Mouse (Mus musculus): ENCODE data around the gene Evi2. TPM values are rescaled to one million over a fixed set of nuclear protein-coding genes. Genes with fewer than 3 reads are reported as not detected.

The Evi2 gene
- total RNA-seq, 2 experiments from 2014 or later = not detected

- TF ChIP-seq CTCF (IDR thresholded peaks at IDR 0.05) = no peak
- Histone ChIP-seq H3K27ac (peak overlapping the region; percentile 68), H3K4me3 (peak overlapping the region; percentile 20; the same call in 1 of the 2 replicates)
- DNase-seq (ENCODE audit: extremely low spot score in 1 of 2, low spot score in 2 of 2) = no peak
- intact Hi-C loops (cut with DNase I) = no loop called here
These were observed 35.2 kb downstream of the Evi2 start for GRCm38 (mm10) chr11:79494976-79495800.

- DNase-seq (ENCODE audit: extremely low spot score in 1 of 2, low spot score in 2 of 2) = no peak
- TF ChIP-seq CTCF (IDR thresholded peaks at IDR 0.05) = no peak
- H3K4me3 ChIP-seq = no peak overlapping the region
- H3K27ac ChIP-seq = no peak overlapping the region
- intact Hi-C loops (cut with DNase I) = no loop called here
These were observed 45.7 kb downstream of the Evi2 start for GRCm38 (mm10) chr11:79484721-79485120.

GRCm38 (mm10) chr11:79483876-79484528 is 46.4 kb downstream of the Evi2 start:
- H3K4me3 ChIP-seq = no peak overlapping the region
- no peak overlapping the region for H3K27ac ChIP-seq
- intact Hi-C loops (cut with DNase I) = no loop called here
- DNase-seq (ENCODE audit: extremely low spot score in 1 of 2, low spot score in 2 of 2) = no peak
- no peak for TF ChIP-seq CTCF (IDR thresholded peaks at IDR 0.05)

GRCm38 (mm10) chr11:79483392-79483791 is 47.0 kb downstream of the Evi2 start:
- Histone ChIP-seq H3K27ac (no peak overlapping the region), H3K4me3 (no peak overlapping the region)
- TF ChIP-seq CTCF (IDR thresholded peaks at IDR 0.05) = no peak
- intact Hi-C loops (cut with DNase I) = no loop called here
- DNase-seq (ENCODE audit: extremely low spot score in 1 of 2, low spot score in 2 of 2) = no peak

- H3K4me3 ChIP-seq = no peak overlapping the region
- intact Hi-C loops (cut with DNase I) = no loop called here
These were observed 62.3 kb downstream of the Evi2 start for GRCm38 (mm10) chr11:79468097-79468496.

More at GRCm38 (mm10) chr11:79468097-79468496, 62.3 kb downstream of the Evi2 start:
- no peak for TF ChIP-seq CTCF (IDR thresholded peaks at IDR 0.05)
- no peak overlapping the region for H3K27ac ChIP-seq
- no peak for DNase-seq (ENCODE audit: extremely low spot score in 1 of 2, low spot score in 2 of 2)

Other genes with a start within 250 kb of the Evi2 start
- under 1 TPM; 0.68 TPM for gene Gm9964, start 233.7 kb downstream of the Evi2 start, total RNA-seq (2021)
- 100 to 1,000 TPM; 129 to 131 TPM for gene Nf1, start 190.9 kb downstream of the Evi2 start, total RNA-seq (2021)
- 100 to 1,000 TPM in 1 of 2 experiments, 10 to 100 TPM in 1; 95.1 to 116 TPM for gene Omg, start 26.5 kb downstream of the Evi2 start, total RNA-seq (2021)
- under 1 TPM; 0.30 to 0.91 TPM for gene Evi2b, start 6.8 kb downstream of the Evi2 start, total RNA-seq (2021)
- 10 to 100 TPM; 11.6 TPM for gene Evi2a, start within 50 bp of the Evi2 start, total RNA-seq (2021)
- 100 to 1,000 TPM; 246 to 249 TPM for gene Rab11fip4, start 60.6 kb upstream of the Evi2 start, total RNA-seq (2021)